Mouse (Mus musculus) effector memory CD4-positive, alpha-beta T cell, adult 5 months (primary cell): ENCODE measurements around the gene Nectin3. TPM values are rescaled to one million over a fixed set of nuclear protein-coding genes. Genes with fewer than 3 reads are reported as not detected.

Experiments used
- polyA plus RNA-seq: library from polyadenylated mRNA; unstranded; fragments of 100-300 nt; shearing (Covaris generic); gene quantifications from one replicate; pipeline ENCODE4 v1.2.1, GENCODE M21; 2017

The Nectin3 gene
- 1.2 TPM for polyA plus RNA-seq

DNA sequence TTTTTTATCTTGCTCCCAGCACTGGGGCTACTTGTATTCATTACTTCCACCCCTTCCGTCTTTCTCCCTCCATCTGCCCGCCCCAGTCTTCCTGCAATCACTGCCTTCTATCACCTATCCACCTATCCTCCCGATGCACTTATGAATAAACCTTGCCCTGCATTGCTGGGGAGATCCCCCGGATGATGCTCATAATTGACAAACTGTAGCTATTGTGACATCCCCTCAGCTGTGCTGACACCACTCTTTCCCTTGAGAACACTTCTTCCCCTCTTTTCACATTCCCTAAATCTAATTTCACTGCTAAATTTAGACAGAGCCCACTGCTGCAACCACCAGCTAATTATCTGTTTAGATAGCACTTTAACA lies at the start of gene Nectin3:
Gene Nectin3, minus strand, starts transcription at position 105 of the 369 bp plus-strand sequence.

